Mouse (Mus musculus): ENCODE data around the gene Mgat5.

- TF ChIP-seq MAFK (IDR thresholded peaks at IDR 0.05; ENCODE audit: insufficient read depth, low read depth, low read length) (peak; percentile 53; the same call in 1 of the 2 replicates), ZC3H11A (IDR thresholded peaks at IDR 0.05; ENCODE audit: borderline replicate concordance, low read depth, low read length) (no peak), ZNF384 (IDR thresholded peaks at IDR 0.05; ENCODE audit: low read depth, low read length) (no peak), CHD2 (IDR thresholded peaks at IDR 0.05; ENCODE audit: low read depth, low read length) (no peak), HCFC1 (IDR thresholded peaks at IDR 0.05; ENCODE audit: borderline replicate concordance, insufficient read depth, low read length) (no peak)
Observed at GRCm38 (mm10) chr1:127507042-127507650, 302.3 kb downstream of the Mgat5 start.
